Mouse (Mus musculus) brain, adult 10 weeks (tissue): ENCODE results near the gene Upk3bl. TPM values are rescaled to one million over a fixed set of nuclear protein-coding genes. Genes with fewer than 3 reads are reported as not detected.

ENCODE experiments used
- polyA plus RNA-seq: library from polyadenylated mRNA; stranded (reverse); fragments of 350-450 nt; fragmentation: Illumina TruSeq; extraction: RNeasy Lipid Tissue Mini Kit (QIAGEN cat#74804); gene quantifications from one replicate; pipeline ENCODE4 v1.2.3, GENCODE M21; 2015; ENCODE audit warnings: low read depth, low replicate concordance

The Upk3bl gene
- not detected for polyA plus RNA-seq

DNA sequence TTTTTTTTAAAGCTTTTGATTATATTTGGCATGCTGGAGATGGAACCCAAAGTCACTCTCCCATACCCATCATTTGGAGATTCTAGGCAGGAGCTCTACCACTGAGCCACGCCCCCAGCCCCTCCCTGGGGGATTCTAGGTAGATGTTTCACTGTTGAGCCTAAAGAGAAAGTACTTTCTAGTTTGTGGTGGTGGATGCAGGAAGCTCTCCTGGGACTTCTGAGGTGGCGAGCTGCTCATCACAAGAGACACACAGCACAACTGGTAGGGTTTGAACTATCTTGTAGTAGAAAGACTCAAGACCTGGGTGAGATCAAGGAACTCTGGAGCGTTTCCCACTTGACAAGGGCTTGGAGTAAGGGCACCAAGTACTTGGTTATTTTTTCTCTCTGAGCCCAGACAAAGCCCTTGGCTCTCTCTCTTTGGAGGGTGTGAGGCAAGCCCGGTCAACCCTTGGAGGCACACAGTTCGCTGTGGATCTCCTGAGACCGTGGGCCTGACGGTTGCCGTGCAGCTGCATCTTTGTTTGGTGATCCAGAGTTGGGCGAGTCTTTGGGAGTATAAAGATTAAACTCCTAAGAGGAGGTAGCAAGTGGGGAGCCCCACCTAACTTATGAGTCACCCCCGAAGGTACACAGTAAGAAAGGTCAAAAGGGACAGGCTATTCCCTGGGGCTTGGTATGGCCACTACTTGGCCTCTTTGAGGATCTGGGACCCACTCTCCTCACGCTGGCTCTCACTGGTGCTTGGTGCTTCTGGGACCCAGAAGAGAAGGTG, at the start of gene Upk3bl:
Upk3bl (plus strand) TSS at position 192 of the 777 bp plus-strand sequence.

DNA sequence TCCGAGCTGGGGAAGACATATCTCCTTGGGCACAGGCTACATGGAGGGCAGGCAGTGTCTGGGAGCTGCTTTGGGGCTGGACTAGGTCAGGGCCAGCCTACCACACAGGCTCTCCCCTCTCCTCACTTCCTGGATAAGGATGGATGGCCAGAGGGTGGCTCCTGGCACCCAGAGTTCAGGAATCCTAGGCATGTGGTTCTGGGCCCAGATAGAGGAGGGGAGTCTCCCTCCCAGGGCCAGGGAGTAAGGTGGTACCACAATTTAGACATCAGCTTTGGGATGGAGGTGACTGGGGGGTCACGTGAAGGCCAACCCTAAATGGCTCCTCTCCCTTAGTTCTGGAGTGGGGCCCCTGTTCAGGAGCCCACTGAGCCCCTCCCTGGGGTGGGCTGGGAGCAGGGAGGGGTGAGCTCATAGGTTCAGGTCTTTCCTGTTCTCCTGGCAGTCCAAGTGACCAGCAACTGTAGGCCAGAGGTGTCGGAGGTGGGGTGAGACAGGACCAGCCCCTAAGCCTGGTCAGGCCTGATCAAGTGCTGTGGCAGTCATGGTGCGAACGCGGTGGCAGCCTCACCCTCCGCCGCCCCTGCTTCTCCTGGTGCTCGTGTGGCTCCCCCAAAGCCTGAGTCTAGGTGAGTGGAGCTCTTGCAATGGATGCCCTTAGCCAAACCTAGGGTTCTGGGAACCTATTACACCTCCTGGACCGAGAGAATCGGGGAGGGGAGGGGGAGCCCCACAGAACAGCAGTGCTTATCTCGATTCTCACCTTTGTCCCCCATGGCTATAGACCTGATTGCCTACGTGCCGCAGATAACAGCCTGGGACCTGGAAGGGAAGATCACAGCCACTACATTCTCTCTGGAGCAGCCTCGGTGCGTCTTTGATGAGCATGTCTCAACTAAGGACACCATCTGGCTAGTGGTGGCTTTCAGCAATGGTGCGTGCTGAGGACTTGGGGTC, 15.8 kb upstream of the Upk3bl start, which contains the start of gene Upk3b:
Upk3b (plus strand) TSS at position 239 of the 957 bp plus-strand sequence.

DNA sequence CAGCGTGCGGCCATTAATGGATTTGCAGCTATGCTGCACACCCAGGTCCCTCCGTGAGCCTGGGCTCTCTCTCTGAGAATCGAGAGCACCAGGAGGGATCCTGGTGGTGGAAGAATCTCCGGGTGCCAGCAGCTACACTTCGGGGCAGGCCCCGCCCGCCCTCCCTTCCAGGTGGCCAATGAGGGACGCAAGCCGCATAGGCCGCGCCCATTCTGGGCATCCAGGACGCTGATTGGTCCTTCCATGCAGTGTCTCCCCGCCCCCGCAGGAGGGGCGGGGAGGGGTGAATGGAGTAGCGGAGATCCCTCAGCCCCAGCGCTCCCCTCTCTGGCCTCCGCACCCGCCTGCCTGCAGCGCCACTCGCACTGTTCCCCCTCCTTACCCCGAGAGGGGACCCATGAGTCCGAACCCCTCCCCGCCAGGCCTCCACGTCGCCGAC, 29.4 kb downstream of the Upk3bl start, which contains the start of gene Rasa4:
Rasa4 (plus strand) TSS at position 248 of the 439 bp plus-strand sequence.

Other genes with a start within 250 kb of the Upk3bl start
- 41.7 TPM for gene Srrm3, start 247.6 kb upstream of the Upk3bl start, polyA plus RNA-seq
- gene Hspb1, start 166.6 kb upstream of the Upk3bl start, polyA plus RNA-seq = 19.2 TPM
- gene Ywhag, start 119.9 kb upstream of the Upk3bl start, polyA plus RNA-seq = 750 TPM
- gene Ssc4d, start 80.0 kb upstream of the Upk3bl start, polyA plus RNA-seq = 1.6 TPM
- not detected for gene Zp3, start 74.4 kb upstream of the Upk3bl start, polyA plus RNA-seq
- gene Dtx2, start 59.7 kb upstream of the Upk3bl start, polyA plus RNA-seq = 6.4 TPM
- not detected for gene Upk3b, start 16.0 kb upstream of the Upk3bl start, polyA plus RNA-seq
- gene Rasa4, start 29.4 kb downstream of the Upk3bl start, polyA plus RNA-seq = 6.5 TPM
- 116 TPM for gene Polr2j, start 62.1 kb downstream of the Upk3bl start, polyA plus RNA-seq
- gene Lrwd1, start 81.6 kb downstream of the Upk3bl start, polyA plus RNA-seq = 12.1 TPM
- gene Alkbh4, start 81.7 kb downstream of the Upk3bl start, polyA plus RNA-seq = 9.0 TPM
- 45.8 TPM for gene Orai2, start 116.2 kb downstream of the Upk3bl start, polyA plus RNA-seq
- 44.8 TPM for gene Prkrip1, start 144.5 kb downstream of the Upk3bl start, polyA plus RNA-seq
- 4.5 TPM for gene Sh2b2, start 192.1 kb downstream of the Upk3bl start, polyA plus RNA-seq